Mouse (Mus musculus): ENCODE results near the gene Ackr1. TPM values are rescaled to one million over a fixed set of nuclear protein-coding genes. Genes with fewer than 3 reads are reported as not detected.

Ackr1 gene
- total RNA-seq, 4 experiments from 2014 or later = 0.40 to 0.89 (median 0.56) TPM

Other genes starting within 250 kb of the Ackr1 start
- not detected for gene Olfr1408, start 196.4 kb downstream of the Ackr1 start, total RNA-seq (2022)
- not detected for gene Olfr1406, start 143.1 kb downstream of the Ackr1 start, total RNA-seq (2022)
- gene Olfr218, start 135.9 kb downstream of the Ackr1 start, total RNA-seq (2022) = not detected
- gene Olfr1404, start 121.4 kb downstream of the Ackr1 start, total RNA-seq (2022) = not detected
- gene Fcer1a, start 106.5 kb downstream of the Ackr1 start, total RNA-seq (2022) = under 1 TPM in 1 of 4 experiments, not detected in 3; 0.32 TPM
- not detected for gene Olfr418, start 67.7 kb downstream of the Ackr1 start, total RNA-seq (2022)
- not detected for gene Mptx2, start 56.0 kb downstream of the Ackr1 start, total RNA-seq (2022)
- gene Aim2, start 17.1 kb upstream of the Ackr1 start, total RNA-seq (2022) = 1 to 10 TPM; 1.4 to 3.3 (median 1.9) TPM
- gene Cadm3, start 33.9 kb upstream of the Ackr1 start, total RNA-seq (2022) = 1 to 10 TPM; 3.5 to 6.9 (median 4.7) TPM
- under 1 TPM; 0.65 to 0.98 (median 0.76) TPM for gene Ifi206, start 157.3 kb upstream of the Ackr1 start, total RNA-seq (2022)
- under 1 TPM in 2 of 4 experiments, not detected in 2; 0.16 to 0.18 TPM for gene Ifi214, start 202.2 kb upstream of the Ackr1 start, total RNA-seq (2022)

All from adrenal gland, adult 8-10 months (tissue).